Mouse (Mus musculus): ENCODE results near the gene Ell2.

Gene Ell2

GRCm38 (mm10) chr13:75733594-75734161, 27.1 kb downstream of the Ell2 start:
- no peak for DNase-seq

- no peak for DNase-seq
These were observed 27.7 kb downstream of the Ell2 start for GRCm38 (mm10) chr13:75734231-75734630.

GRCm38 (mm10) chr13:75735606-75736005, 29.0 kb downstream of the Ell2 start:
- no peak for DNase-seq

- no peak for DNase-seq
These were observed 31.4 kb downstream of the Ell2 start for GRCm38 (mm10) chr13:75737991-75738390.

- no peak for DNase-seq
These were observed 32.0 kb downstream of the Ell2 start for GRCm38 (mm10) chr13:75738536-75738935.

- no peak for DNase-seq
These were observed 32.4 kb downstream of the Ell2 start for GRCm38 (mm10) chr13:75738957-75739356.

GRCm38 (mm10) chr13:75740018-75740417, 33.5 kb downstream of the Ell2 start:
- no peak for DNase-seq

- no peak for DNase-seq
These were observed 34.6 kb downstream of the Ell2 start for GRCm38 (mm10) chr13:75741119-75741518.

GRCm38 (mm10) chr13:75741736-75742729, 35.5 kb downstream of the Ell2 start:
- no peak for DNase-seq

- DNase-seq, result no peak
These were observed 36.4 kb downstream of the Ell2 start for GRCm38 (mm10) chr13:75742970-75743369.

- DNase-seq, result no peak
These were observed 37.5 kb downstream of the Ell2 start for GRCm38 (mm10) chr13:75744065-75744464.

GRCm38 (mm10) chr13:75745328-75745727, 38.8 kb downstream of the Ell2 start:
- no peak for DNase-seq

- DNase-seq, result no peak
These were observed 40.7 kb downstream of the Ell2 start for GRCm38 (mm10) chr13:75747265-75747664.

GRCm38 (mm10) chr13:75748685-75749084, 42.1 kb downstream of the Ell2 start:
- DNase-seq, result no peak

- no peak for DNase-seq
These were observed 44.2 kb downstream of the Ell2 start for GRCm38 (mm10) chr13:75750785-75751184.

- DNase-seq, result peak; percentile 7 to 13
These were observed 45.8 kb downstream of the Ell2 start for GRCm38 (mm10) chr13:75752216-75752938.

GRCm38 (mm10) chr13:75754398-75754797, 47.8 kb downstream of the Ell2 start:
- DNase-seq, result no peak

- DNase-seq, result no peak
These were observed 54.4 kb downstream of the Ell2 start for GRCm38 (mm10) chr13:75760859-75761548.

- DNase-seq, result no peak
These were observed 56.2 kb downstream of the Ell2 start for GRCm38 (mm10) chr13:75762759-75763158.

- no peak for DNase-seq
These were observed 56.7 kb downstream of the Ell2 start for GRCm38 (mm10) chr13:75763280-75763679.

- DNase-seq, result no peak
These were observed 59.2 kb downstream of the Ell2 start for GRCm38 (mm10) chr13:75765742-75766141.

- no peak for DNase-seq
These were observed 59.7 kb downstream of the Ell2 start for GRCm38 (mm10) chr13:75766238-75766637.

GRCm38 (mm10) chr13:75766967-75767366, 60.4 kb downstream of the Ell2 start:
- no peak for DNase-seq
